Mouse (Mus musculus) limb, embryonic 10.5 days (tissue): ENCODE results near the gene Krt33a. TPM values are rescaled to one million over a fixed set of nuclear protein-coding genes. Genes with fewer than 3 reads are reported as not detected.

Source experiments
- DNase-seq: peaks from one replicate; pipeline ENCODE4 v3.0.0-alpha.2; 2017; ENCODE audit warnings: low spot score
- H3K27ac ChIP-seq: fragments of 300-500 bp; sonication (generic); 2 replicates; pipeline ENCODE4 v1.5.1; 2016; ENCODE audit warnings: mild to moderate bottlenecking
- H3K27me3 ChIP-seq: fragments of 300-500 bp; sonication (generic); 2 replicates; pipeline ENCODE4 v1.6.1; 2016; ENCODE audit warnings: low read depth, mild to moderate bottlenecking; ENCODE audit not compliant: poor library complexity, severe bottlenecking
- H3K36me3 ChIP-seq: fragments of 300-500 bp; sonication (generic); 2 replicates; pipeline ENCODE4 v1.6.1; 2016; ENCODE audit warnings: mild to moderate bottlenecking, moderate library complexity
- H3K4me1 ChIP-seq: fragments of 300-500 bp; sonication (generic); 2 replicates; pipeline ENCODE4 v1.6.1; 2016
- H3K4me3 ChIP-seq: fragments of 300-500 bp; sonication (generic); 2 replicates; pipeline ENCODE4 v1.5.1; 2016; ENCODE audit warnings: mild to moderate bottlenecking, moderate library complexity
- H3K9me3 ChIP-seq: fragments of 300-500 bp; sonication (generic); replicated peaks from 2 replicates; pipeline ENCODE4 v1.6.1; 2016; ENCODE audit warnings: mild to moderate bottlenecking
- WGBS: fragments of 180-500 bp; shearing (Covaris S2); methylation state at CpG from one replicate; pipeline ENCODE4 v1.1.7; 2016; 5-methylcytosine and 5-hydroxymethylcytosine counted together
- polyA plus RNA-seq: library from polyadenylated mRNA; unstranded; fragments of >200 nt; fragmentation: Nextera tagmentation; extraction: Ambion mirVana; gene quantifications from 2 replicates; pipeline ENCODE4 v1.2.1, GENCODE M21; 2016

The Krt33a gene
- polyA plus RNA-seq, 1 experiment from 2014 or later = not detected

- 68% methylated on average over 5 of the region's 5 CpGs for WGBS
- H3K4me3 ChIP-seq = no peak within 1 kb of the TSS
- H3K27ac ChIP-seq = no peak within 1 kb of the TSS
- no peaks in the 10 kb centered on the region for H3K36me3 ChIP-seq
- DNase-seq = no peak
- H3K4me1 ChIP-seq = no peaks in the 10 kb centered on the region
- H3K9me3 ChIP-seq = no peaks in the 10 kb centered on the region
- H3K27me3 ChIP-seq = no peaks in the 10 kb centered on the region
These were observed 37.1 kb downstream of the Krt33a start, which contains the start of gene Krtap29-1 for GRCm38 (mm10) chr11:99978953-99979352. TSS of gene Krtap29-1 (minus strand) at chr11:99979053.

GRCm38 (mm10) chr11:99965961-99966360 lies 50.1 kb downstream of the Krt33a start:
- Histone ChIP-seq H3K27me3 (no peaks in the 10 kb centered on the region), H3K27ac (no peak overlapping the region), H3K4me1 (no peaks in the 10 kb centered on the region), H3K4me3 (no peak overlapping the region), H3K9me3 (no peaks in the 10 kb centered on the region), H3K36me3 (no peaks in the 10 kb centered on the region)
- WGBS = 26% methylated on average over 2 of the region's 2 CpGs
- no peak for DNase-seq

- Histone ChIP-seq H3K36me3 (no peaks in the 10 kb centered on the region), H3K27ac (no peak overlapping the region), H3K9me3 (no peaks in the 10 kb centered on the region), H3K27me3 (no peaks in the 10 kb centered on the region), H3K4me3 (no peak overlapping the region), H3K4me1 (no peaks in the 10 kb centered on the region)
- 58% methylated on average over 6 of the region's 6 CpGs for WGBS
- no peak for DNase-seq
These were observed 51.8 kb downstream of the Krt33a start for GRCm38 (mm10) chr11:99964213-99964612.

Other genes starting within 250 kb of the Krt33a start
- gene Gm11595, start 243.3 kb downstream of the Krt33a start, polyA plus RNA-seq = not detected in 2 replicates
- not detected in 2 replicates for gene Krtap4-8, start 235.5 kb downstream of the Krt33a start, polyA plus RNA-seq
- gene Krtap4-9, start 231.0 kb downstream of the Krt33a start, polyA plus RNA-seq = not detected in 2 replicates
- gene Gm11596, start 222.7 kb downstream of the Krt33a start, polyA plus RNA-seq = not detected in 2 replicates
- not detected in 2 replicates for gene Gm11569, start 217.3 kb downstream of the Krt33a start, polyA plus RNA-seq
- gene Gm11554, start 211.8 kb downstream of the Krt33a start, polyA plus RNA-seq = not detected in 2 replicates
- not detected in 2 replicates for gene Krtap4-13, start 206.3 kb downstream of the Krt33a start, polyA plus RNA-seq
- gene Gm11564, start 200.5 kb downstream of the Krt33a start, polyA plus RNA-seq = not detected in 2 replicates
- gene 2300003K06Rik, start 178.1 kb downstream of the Krt33a start, polyA plus RNA-seq = not detected in 2 replicates
- gene Krtap4-16, start 164.6 kb downstream of the Krt33a start, polyA plus RNA-seq = not detected in 2 replicates
- gene Gm11568, start 158.3 kb downstream of the Krt33a start, polyA plus RNA-seq = not detected in 2 replicates
- not detected in 2 replicates for gene Gm11559, start 151.7 kb downstream of the Krt33a start, polyA plus RNA-seq
- gene Krtap9-1, start 142.8 kb downstream of the Krt33a start, polyA plus RNA-seq = not detected in 2 replicates
- gene Gm11567, start 137.0 kb downstream of the Krt33a start, polyA plus RNA-seq = not detected in 2 replicates
- not detected in 2 replicates for gene Krtap31-1, start 108.3 kb downstream of the Krt33a start, polyA plus RNA-seq
- not detected in 2 replicates for gene Gm11565, start 101.5 kb downstream of the Krt33a start, polyA plus RNA-seq
- gene Krtap31-2, start 79.9 kb downstream of the Krt33a start, polyA plus RNA-seq = not detected in 2 replicates
- not detected in 2 replicates for gene Krtap9-5, start 67.7 kb downstream of the Krt33a start, polyA plus RNA-seq
- not detected in 2 replicates for gene Krtap29-1, start 37.2 kb downstream of the Krt33a start, polyA plus RNA-seq
- not detected in 2 replicates for gene Krtap16-1, start 29.6 kb downstream of the Krt33a start, polyA plus RNA-seq
- 0.68 and 0.90 TPM in 2 replicates for gene Krtap17-1, start 22.2 kb downstream of the Krt33a start, polyA plus RNA-seq
- not detected in 2 replicates for gene Krt33b, start 13.7 kb upstream of the Krt33a start, polyA plus RNA-seq
- gene Krt34, start 25.3 kb upstream of the Krt33a start, polyA plus RNA-seq = not detected in 2 replicates
- not detected in 2 replicates for gene Krt31, start 34.3 kb upstream of the Krt33a start, polyA plus RNA-seq
- gene Krt32, start 72.0 kb upstream of the Krt33a start, polyA plus RNA-seq = not detected in 2 replicates
- 0.08 TPM in 1 of 2 replicates, not detected in the other for gene Krt35, start 80.0 kb upstream of the Krt33a start, polyA plus RNA-seq
- gene Krt36, start 89.4 kb upstream of the Krt33a start, polyA plus RNA-seq = not detected in 2 replicates
- gene Krt13, start 105.4 kb upstream of the Krt33a start, polyA plus RNA-seq = not detected in 2 replicates
- 1.6 and 8.4 TPM in 2 replicates for gene Krt15, start 119.7 kb upstream of the Krt33a start, polyA plus RNA-seq
- 11.1 and 13.9 TPM in 2 replicates for gene Krt19, start 132.5 kb upstream of the Krt33a start, polyA plus RNA-seq
- not detected in 2 replicates for gene Krt9, start 177.0 kb upstream of the Krt33a start, polyA plus RNA-seq
- 8.0 and 32.0 TPM in 2 replicates for gene Krt14, start 191.3 kb upstream of the Krt33a start, polyA plus RNA-seq
- not detected in 2 replicates for gene Krt16, start 232.7 kb upstream of the Krt33a start, polyA plus RNA-seq
- gene Krt17, start 244.8 kb upstream of the Krt33a start, polyA plus RNA-seq = 1.3 and 7.6 TPM in 2 replicates